ENCODE assay signal across 1 mouse cellular context in the genomic region with DNA sequence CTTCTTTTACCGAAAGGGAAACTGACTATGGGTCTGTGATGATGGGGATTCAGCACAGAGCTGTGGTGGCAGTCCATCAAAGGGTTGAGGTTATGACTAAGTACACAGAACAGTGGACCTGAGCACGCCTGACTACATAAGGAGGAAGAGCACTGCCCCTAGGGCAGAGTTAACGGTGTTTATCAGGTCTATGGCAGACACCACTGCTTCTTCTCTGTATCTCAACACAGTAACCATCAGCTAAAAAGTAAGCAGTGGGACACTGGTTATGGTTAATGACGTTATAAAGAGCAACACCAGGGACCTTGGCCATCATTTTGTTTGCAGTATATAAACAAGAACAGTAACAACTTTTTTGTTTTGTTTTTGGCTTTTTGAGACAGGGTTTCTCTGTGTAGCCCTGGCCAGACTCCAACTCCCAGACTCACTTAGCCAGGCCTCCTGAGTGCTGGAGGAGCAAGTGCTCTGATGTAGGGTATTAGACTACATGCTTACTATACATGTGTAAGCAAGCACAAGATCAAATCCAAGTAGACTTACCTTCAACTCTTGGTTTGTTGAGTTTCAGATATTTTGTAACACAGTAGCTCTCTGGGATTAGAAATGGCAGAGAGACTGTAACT.
TF ChIP-seq lines count a peak whose summit lies in the region.

No protein-coding gene starts in this region.

TF ChIP-seq in MEL, 35 proteins besides CTCF, POLR2A, EP300 and RAD21 (continued from another document):
- no peak for TF ChIP-seq CHD1 (IDR thresholded peaks at IDR 0.05; ENCODE audit: low read depth, low read length)
- peak; percentile 79 for TF ChIP-seq TCF12 (IDR thresholded peaks at IDR 0.05; ENCODE audit: low read depth, low read length)
- TF ChIP-seq TAL1 (IDR thresholded peaks at IDR 0.05; ENCODE audit: low read length): peak; percentile 90
- no peak for TF ChIP-seq MXI1 (IDR thresholded peaks at IDR 0.05; ENCODE audit: low read depth, low read length)
- TF ChIP-seq POLR2AphosphoS2 (IDR thresholded peaks at IDR 0.05; ENCODE audit: low read length): no peak
- TF ChIP-seq ELF1 (IDR thresholded peaks at IDR 0.05; ENCODE audit: low read depth, low read length): no peak
- TF ChIP-seq RCOR1 (IDR thresholded peaks at IDR 0.05; ENCODE audit: low read depth, low read length): no peak
- TF ChIP-seq ZC3H11A (IDR thresholded peaks at IDR 0.05; ENCODE audit: low read depth, low read length): no peak
- TF ChIP-seq E2F4 (IDR thresholded peaks at IDR 0.05; ENCODE audit: borderline replicate concordance, low read depth, low read length): no peak
- no peak for TF ChIP-seq UBTF (IDR thresholded peaks at IDR 0.05; ENCODE audit: borderline replicate concordance, insufficient read depth, low read depth, low read length)
- no peak for TF ChIP-seq SMC3 (IDR thresholded peaks at IDR 0.05; ENCODE audit: low read depth, low read length)
- TF ChIP-seq MAZ (IDR thresholded peaks at IDR 0.05; ENCODE audit: low read depth, low read length): no peak
